Mouse (Mus musculus): ENCODE data around the gene Olfr401.
"Not testable (repeated sequence)": the region's sequence is repeated elsewhere in the genome, so short reads cannot be mapped to it uniquely, and the experiment has no call there.

Olfr401 gene

DNA sequence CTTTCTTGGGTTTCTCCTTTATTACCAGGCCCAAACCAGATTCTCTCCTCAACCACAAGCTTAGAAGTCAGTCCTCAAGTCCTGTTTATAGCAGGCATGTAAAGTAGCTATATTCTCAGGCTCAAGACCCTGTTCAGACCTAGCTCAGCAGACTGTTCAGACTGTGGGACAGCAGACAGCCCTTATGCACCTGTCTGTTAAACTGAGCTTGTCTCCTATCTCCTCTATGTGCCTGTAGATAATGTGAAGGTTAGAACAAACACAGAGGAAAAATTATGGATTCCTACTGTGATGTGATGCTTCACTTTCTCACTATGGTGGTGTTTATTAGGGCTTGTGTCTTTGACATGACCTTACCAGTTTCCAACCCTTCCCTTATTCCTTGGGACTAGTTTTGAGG is at the start of gene Olfr401:
TSS of gene Olfr401 (plus strand) at position 301 of the 400 bp plus-strand sequence.
- DNase-seq (ENCODE audit: low spot score) = no peak

DNA sequence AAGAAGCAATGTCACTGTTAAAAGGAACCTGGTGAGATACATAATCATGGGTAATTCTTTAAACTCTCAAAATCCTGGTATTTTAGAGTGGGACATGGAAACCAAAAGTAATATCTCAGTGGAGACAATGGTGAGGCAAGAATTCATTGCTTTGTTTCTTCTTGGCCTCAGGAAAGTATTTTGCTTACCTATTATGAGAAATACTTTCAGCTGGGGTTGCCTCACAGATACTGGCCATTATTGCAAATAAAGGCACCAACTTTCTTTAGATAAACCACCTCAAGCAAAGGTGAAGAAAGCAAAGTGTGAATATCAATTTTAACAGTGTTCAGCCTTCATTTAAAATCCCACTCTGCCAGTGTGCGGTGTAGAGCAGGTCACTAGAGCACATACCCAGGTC is 43.9 kb upstream of the Olfr401 start, which contains the start of gene Zfp616:
TSS of gene Zfp616 (plus strand) at position 301 of the 400 bp plus-strand sequence.
- DNase-seq (ENCODE audit: low spot score) = no peak

DNA sequence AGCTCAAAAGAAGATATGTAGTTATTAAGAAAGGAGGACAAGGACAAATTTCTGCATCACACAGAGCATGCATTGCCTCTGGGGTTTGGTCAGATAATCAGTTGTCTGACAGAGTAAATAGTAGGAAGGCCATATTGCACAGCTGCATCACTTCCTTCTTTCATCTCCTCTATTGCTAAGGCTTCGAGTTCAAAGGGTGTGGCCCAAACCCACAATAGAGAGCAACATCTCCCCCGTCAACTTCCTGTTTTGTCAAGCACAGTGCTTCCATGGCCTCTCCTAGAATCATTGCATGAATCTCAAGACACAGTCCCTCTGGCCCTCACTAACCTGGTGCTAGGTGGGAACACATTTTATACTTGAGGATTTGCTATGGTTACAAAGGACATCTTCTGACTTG is 12.8 kb upstream of the Olfr401 start:
- no peak for DNase-seq (ENCODE audit: low spot score)

DNA sequence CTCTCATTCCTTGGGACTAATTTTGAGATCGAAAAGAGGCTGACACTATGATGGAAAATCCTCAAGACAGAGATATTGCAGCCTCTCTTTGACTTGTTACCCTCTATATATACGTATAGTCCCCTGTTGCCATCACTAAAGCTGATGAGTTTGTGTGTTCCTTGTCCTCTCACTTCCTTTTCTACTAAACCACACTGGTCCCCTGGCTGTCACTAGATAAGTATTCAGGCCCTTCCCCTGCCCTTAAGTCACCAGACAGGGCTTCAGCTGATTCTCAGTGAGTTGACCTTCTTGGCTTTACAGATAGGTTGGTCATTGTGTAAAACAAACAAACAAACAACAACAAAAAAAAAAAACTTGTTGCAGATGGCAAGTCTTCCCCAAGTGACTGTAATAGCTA is 12.0 kb upstream of the Olfr401 start:
- DNase-seq (ENCODE audit: low spot score) = no peak

DNA sequence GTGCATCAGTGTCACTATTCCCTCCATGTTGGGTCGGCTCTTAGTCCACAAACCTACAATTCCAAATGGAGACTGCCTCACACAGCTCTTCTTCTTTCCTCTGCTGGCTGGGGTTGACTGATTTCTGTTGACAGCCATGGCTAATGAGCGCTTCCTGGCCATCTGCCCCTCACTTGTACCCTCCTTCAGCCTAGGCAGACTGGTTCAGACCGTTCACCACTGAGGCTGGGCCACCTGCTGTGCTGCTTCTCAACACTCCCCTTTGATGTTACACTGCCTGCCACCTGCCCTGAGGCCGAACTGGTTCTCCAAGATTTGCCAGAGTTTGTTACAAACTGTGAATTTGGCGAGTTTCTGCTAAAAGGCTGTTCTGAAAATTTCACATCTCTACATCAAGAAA is 8.4 kb upstream of the Olfr401 start:
- no peak for DNase-seq (ENCODE audit: low spot score)

DNA sequence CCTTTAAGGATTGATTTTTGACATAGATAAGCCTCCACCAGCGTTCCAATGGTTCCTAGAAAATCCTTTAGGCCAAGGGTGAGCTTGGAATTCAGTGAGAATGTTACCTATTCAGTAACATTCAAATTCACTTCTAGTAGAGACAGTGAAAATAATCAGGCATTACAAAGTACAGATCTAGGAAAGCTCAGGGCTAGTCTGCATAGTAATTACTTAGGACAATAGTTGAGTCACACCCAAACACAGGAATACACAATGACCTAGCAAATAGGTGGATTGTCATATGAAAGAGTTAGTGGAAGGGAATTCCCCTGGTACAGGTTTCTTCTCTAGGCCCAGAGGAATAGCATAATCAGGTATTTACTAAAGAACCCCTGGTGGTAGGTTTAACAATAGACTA is 26.5 kb downstream of the Olfr401 start:
- DNase-seq (ENCODE audit: low spot score) = not testable (repeated sequence)

DNA sequence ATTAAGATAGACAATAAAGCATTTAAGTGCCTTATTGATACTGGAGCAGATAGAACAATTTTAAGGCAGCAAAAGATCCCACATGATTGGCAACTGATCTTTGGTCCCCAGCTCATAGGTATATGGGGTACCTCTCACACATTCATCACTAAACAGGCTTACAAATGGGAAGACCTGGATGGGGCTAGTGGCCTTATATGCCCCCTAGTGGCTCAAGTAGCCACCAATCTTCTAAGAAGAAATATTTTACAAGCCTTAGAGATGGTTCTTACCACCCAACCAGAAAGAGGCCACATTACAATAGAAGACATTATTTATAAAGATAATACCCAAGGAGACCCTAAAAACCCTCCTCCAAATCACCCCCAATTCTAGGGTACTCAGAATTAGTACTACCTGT is 32.4 kb downstream of the Olfr401 start:
- DNase-seq (ENCODE audit: low spot score) = no peak

DNA sequence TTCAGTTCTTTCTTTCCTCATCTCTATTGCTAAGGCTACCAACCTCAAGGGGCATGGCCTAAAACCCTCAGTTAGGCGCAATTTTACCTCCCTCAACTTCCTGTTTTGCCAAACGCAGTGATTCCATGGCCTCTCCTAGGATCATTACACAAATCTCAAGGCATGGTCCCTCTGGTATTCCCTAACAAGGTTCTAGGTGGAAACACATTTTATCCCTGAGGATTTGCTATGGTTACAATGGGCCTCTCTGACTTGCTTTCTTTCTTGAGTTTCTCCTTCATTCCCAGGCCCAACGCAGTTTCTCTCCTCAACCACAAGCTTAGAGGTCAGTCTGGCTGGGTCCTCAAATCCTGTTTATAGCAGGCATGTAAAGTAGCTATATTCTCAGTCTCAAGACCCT is 39.7 kb downstream of the Olfr401 start, which contains the start of gene Olfr402:
TSS of gene Olfr402 (plus strand) at position 301 of the 400 bp plus-strand sequence.
- no peak for DNase-seq (ENCODE audit: low spot score)

DNA sequence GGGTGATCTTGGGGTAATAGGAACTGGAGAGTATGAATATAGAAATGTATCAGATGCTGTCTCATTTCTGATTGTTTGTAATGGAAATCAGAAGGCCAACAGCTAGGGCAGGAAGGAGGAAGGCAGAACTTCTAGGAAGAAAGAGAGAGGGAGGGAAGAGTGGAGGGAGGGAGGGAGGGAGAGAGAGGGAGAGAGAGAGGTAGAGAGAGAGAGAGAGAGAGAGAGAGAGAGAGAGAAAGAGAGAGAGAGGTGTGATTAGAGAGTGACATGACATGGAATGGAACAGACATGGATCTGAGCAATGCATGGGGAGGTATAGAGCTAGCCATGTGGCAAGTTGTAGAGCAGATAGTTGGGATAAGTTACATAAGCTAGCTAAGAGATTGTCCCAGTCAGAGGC is 55.3 kb downstream of the Olfr401 start:
- no peak for DNase-seq (ENCODE audit: low spot score)

All from ovary, postnatal 10 days (tissue).